Mouse (Mus musculus) heart, embryonic 12.5 days (tissue): ENCODE measurements around the gene Ankfy1. TPM values are rescaled to one million over a fixed set of nuclear protein-coding genes. Genes with fewer than 3 reads are reported as not detected.
A peak's percentile ranks its signal among the peaks of the same experiment; 100 is the strongest.
"Not testable (repeated sequence)": the region's sequence is repeated elsewhere in the genome, so short reads cannot be mapped to it uniquely, and the experiment has no call there.

Source experiments
- ATAC-seq: fragments of 200-750 bp; cut with Nextera tagmentation; 2 replicates; pipeline ENCODE4 v1.8.0; 2017; ENCODE audit warnings: moderate TSS enrichment, moderate library complexity; ENCODE audit not compliant: insufficient number of reproducible peaks, low FRiP score
- H3K27ac ChIP-seq: fragments of 300-500 bp; sonication (generic); 2 replicates; pipeline ENCODE4 v1.5.1; 2016; ENCODE audit warnings: mild to moderate bottlenecking, moderate library complexity; ENCODE audit not compliant: poor library complexity, severe bottlenecking
- H3K27me3 ChIP-seq: fragments of 300-500 bp; sonication (generic); replicated peaks from 2 replicates; pipeline ENCODE4 v1.6.1; 2016; ENCODE audit warnings: mild to moderate bottlenecking, moderate library complexity
- H3K36me3 ChIP-seq: fragments of 300-500 bp; sonication (generic); 2 replicates; pipeline ENCODE4 v1.6.1; 2016; ENCODE audit warnings: mild to moderate bottlenecking, moderate library complexity
- H3K4me1 ChIP-seq: fragments of 300-500 bp; sonication (generic); replicated peaks from 2 replicates; pipeline ENCODE4 v1.6.1; 2016; ENCODE audit warnings: mild to moderate bottlenecking
- H3K4me2 ChIP-seq: fragments of 300-500 bp; sonication (generic); 2 replicates; pipeline ENCODE4 v1.6.1; 2016; ENCODE audit warnings: mild to moderate bottlenecking, moderate library complexity
- H3K4me3 ChIP-seq: fragments of 300-500 bp; sonication (generic); 2 replicates; pipeline ENCODE4 v1.5.1; 2016; ENCODE audit warnings: mild to moderate bottlenecking
- H3K9ac ChIP-seq: fragments of 300-500 bp; sonication (generic); 2 replicates; pipeline ENCODE4 v1.6.1; 2016; ENCODE audit warnings: mild to moderate bottlenecking, moderate library complexity
- H3K9me3 ChIP-seq: fragments of 300-500 bp; sonication (generic); replicated peaks from 2 replicates; pipeline ENCODE4 v1.6.1; 2016; ENCODE audit warnings: mild to moderate bottlenecking, moderate library complexity
- WGBS: fragments of 180-500 bp; shearing (Covaris S2); methylation state at CpG from one replicate; pipeline ENCODE4 v1.1.7; 2016; 5-methylcytosine and 5-hydroxymethylcytosine counted together
- polyA plus RNA-seq: library from polyadenylated mRNA; unstranded; fragments of >200 nt; fragmentation: Nextera tagmentation; extraction: Ambion mirVana; gene quantifications from 2 replicates; pipeline ENCODE4 v1.2.1, GENCODE M21; 2016

The Ankfy1 gene
- polyA plus RNA-seq, 1 experiment from 2014 or later, result 25.8 TPM

- no peaks in the 10 kb centered on the region for H3K9me3 ChIP-seq
- H3K27me3 ChIP-seq, result no peaks in the 10 kb centered on the region
- no peak overlapping the region for H3K9ac ChIP-seq
- H3K36me3 ChIP-seq, result peaks cover 20% of the 10 kb centered on the region
- WGBS, result 76% methylated on average over 2 of the region's 2 CpGs
- H3K4me3 ChIP-seq, result no peak overlapping the region
- H3K27ac ChIP-seq, result no peak overlapping the region
- no peak overlapping the region for H3K4me2 ChIP-seq
- H3K4me1 ChIP-seq, result no peaks in the 10 kb centered on the region
- ATAC-seq, result no peak
Measured at GRCm38 (mm10) chr11:72723165-72723564, 33.4 kb downstream of the Ankfy1 start.

GRCm38 (mm10) chr11:72723871-72724270 is 34.1 kb downstream of the Ankfy1 start:
- no peak overlapping the region for H3K4me2 ChIP-seq
- no peak overlapping the region for H3K9ac ChIP-seq
- H3K4me1 ChIP-seq, result no peaks in the 10 kb centered on the region
- H3K27me3 ChIP-seq, result no peaks in the 10 kb centered on the region
- no peaks in the 10 kb centered on the region for H3K9me3 ChIP-seq
- H3K4me3 ChIP-seq, result no peak overlapping the region
- H3K36me3 ChIP-seq, result peaks cover 23% of the 10 kb centered on the region
- ATAC-seq, result no peak
- no peak overlapping the region for H3K27ac ChIP-seq

DNA sequence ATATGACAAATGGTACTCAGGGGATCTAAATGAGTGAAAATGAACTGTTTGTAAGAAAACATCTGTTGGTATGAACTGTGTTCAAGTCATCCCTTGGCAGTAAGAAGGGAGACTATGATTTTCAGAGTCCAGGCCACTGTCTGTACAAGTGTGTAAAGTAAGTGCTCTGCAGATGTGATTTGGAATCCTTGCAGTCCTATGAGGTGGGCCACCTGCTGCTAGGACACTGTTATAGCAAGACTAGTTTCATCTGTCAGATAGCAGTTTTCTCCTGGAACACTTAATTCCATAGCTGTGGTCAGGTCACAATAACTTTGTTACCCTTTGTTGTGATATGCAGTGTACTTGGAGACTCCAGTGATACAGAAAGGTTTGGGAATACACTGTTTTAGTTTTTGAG is 36.2 kb downstream of the Ankfy1 start:
- Histone ChIP-seq H3K4me3 (no peak overlapping the region), H3K27ac (no peak overlapping the region), H3K9ac (no peak overlapping the region), H3K27me3 (no peaks in the 10 kb centered on the region), H3K4me1 (no peaks in the 10 kb centered on the region), H3K9me3 (no peaks in the 10 kb centered on the region), H3K36me3 (peaks cover 43% of the 10 kb centered on the region), H3K4me2 (no peak overlapping the region)
- ATAC-seq, result no peak

- H3K9ac ChIP-seq, result no peak overlapping the region
- H3K9me3 ChIP-seq, result no peaks in the 10 kb centered on the region
- ATAC-seq, result no peak
- 80% methylated on average over 3 of the region's 3 CpGs for WGBS
- H3K4me3 ChIP-seq, result no peak overlapping the region
- H3K27ac ChIP-seq, result no peak overlapping the region
- peaks cover 60% of the 10 kb centered on the region for H3K36me3 ChIP-seq
- no peak overlapping the region for H3K4me2 ChIP-seq
- peaks cover 19% of the 10 kb centered on the region for H3K4me1 ChIP-seq
- no peaks in the 10 kb centered on the region for H3K27me3 ChIP-seq
Measured at GRCm38 (mm10) chr11:72733736-72734135, 43.9 kb downstream of the Ankfy1 start.

DNA sequence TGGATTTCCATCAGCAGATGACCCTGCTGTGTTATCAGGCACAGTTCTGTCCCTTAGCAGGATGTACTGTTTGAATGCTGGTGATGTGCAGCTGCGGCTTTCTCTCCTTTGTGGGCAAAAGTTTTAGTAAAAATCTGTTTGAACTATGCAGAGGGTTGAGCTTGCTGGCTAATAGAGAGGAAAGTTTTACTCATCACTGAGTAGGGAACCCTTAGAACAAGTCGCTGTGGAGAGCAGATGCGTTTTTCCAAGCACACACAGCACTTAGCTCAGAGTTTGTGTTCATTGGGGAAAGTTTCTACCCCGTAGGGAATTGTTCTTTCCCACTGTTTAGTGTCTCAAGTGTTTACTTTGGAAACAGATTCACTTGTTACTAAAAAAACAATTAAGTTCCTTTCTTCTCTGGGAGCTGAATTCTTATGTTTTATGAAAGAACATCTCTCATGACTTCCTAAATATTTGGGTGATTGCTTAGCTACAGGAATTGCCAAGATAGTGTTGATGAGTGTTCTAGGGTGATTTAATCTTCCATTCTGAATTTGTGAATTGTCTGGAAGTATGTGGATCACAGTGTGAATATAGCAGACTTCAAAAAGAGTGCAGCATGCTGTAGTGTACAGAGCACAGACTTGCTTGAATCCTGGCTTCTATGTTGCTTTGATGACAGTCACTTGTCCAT is 45.2 kb downstream of the Ankfy1 start:
- Histone ChIP-seq H3K4me1 (peaks cover 19% of the 10 kb centered on the region), H3K27me3 (no peaks in the 10 kb centered on the region), H3K9me3 (no peaks in the 10 kb centered on the region), H3K27ac (peak overlapping the region; percentile 77), H3K9ac (no peak overlapping the region), H3K36me3 (peaks cover 59% of the 10 kb centered on the region), H3K4me2 (no peak overlapping the region), H3K4me3 (no peak overlapping the region)
- peak; percentile 53; the same call in 1 of the 2 replicates for ATAC-seq
- 63% methylated on average over 4 of the region's 4 CpGs for WGBS

GRCm38 (mm10) chr11:72735519-72735860 is 45.7 kb downstream of the Ankfy1 start:
- WGBS, result 79% methylated on average over 2 of the region's 2 CpGs
- no peak for ATAC-seq

DNA sequence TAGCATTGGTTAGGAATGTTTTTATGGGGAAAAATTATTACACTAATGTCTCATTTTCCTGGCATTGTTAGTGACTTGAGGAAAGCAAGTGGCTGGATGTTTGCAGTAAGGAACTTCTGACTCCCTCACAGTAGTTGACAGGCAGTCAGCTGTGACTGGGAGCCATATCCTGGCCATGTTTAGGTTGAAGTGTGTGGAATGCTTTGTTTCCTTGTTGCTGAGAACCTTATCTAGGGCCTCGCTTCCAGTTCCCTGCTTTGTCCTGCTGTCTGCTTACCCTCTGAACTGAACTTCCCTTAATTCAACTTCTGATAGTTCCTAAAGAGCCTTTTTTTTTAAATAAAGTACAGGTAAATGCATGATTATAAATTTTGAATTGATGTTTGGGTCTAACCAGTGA is 46.5 kb downstream of the Ankfy1 start:
- H3K36me3 ChIP-seq, result peaks cover 56% of the 10 kb centered on the region
- peak overlapping the region; percentile 83 for H3K27ac ChIP-seq

More at GRCm38 (mm10) chr11:72735519-72735860, 45.7 kb downstream of the Ankfy1 start:
- H3K9ac ChIP-seq, result no peak overlapping the region
- no peaks in the 10 kb centered on the region for H3K9me3 ChIP-seq
- no peak overlapping the region for H3K4me2 ChIP-seq
- peak overlapping the region; percentile 77 for H3K27ac ChIP-seq
- peaks cover 59% of the 10 kb centered on the region for H3K36me3 ChIP-seq
- peaks cover 23% of the 10 kb centered on the region for H3K4me1 ChIP-seq
- no peak overlapping the region for H3K4me3 ChIP-seq
- H3K27me3 ChIP-seq, result no peaks in the 10 kb centered on the region

DNA sequence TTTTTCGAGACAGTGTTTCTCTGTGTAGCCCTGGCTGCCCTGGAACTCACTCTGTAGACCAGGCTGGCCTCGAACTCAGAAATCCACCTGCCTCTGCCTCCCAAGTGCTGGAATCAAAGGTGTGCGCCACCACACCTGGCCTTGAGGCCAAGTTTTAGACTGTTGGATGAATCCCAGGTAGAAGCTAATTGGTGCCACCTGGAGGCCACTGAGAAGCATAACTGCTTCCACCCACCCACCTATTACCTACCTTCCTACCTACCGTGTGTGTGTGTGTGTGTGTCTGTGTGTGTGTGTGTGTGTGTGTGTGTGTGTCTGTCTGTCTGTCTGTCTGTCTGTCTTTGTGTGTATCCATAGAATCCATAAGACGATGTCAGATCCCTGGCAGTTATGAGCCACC is 47.7 kb downstream of the Ankfy1 start:
- Histone ChIP-seq H3K36me3 (peaks cover 50% of the 10 kb centered on the region), H3K4me1 (peaks cover 24% of the 10 kb centered on the region), H3K27ac (peak overlapping the region; percentile 83; the same call in 1 of the 2 replicates)
- not testable (repeated sequence) for H3K9ac ChIP-seq, H3K9me3 ChIP-seq, H3K4me2 ChIP-seq, H3K4me3 ChIP-seq, H3K27me3 ChIP-seq, ATAC-seq
- WGBS, result 94% methylated on average over 5 of the region's 5 CpGs

More for the DNA sequence above, 46.5 kb downstream of the Ankfy1 start:
- H3K4me2 ChIP-seq, result no peak overlapping the region
- H3K9me3 ChIP-seq, result no peaks in the 10 kb centered on the region
- H3K9ac ChIP-seq, result no peak overlapping the region
- ATAC-seq, result peak; percentile 81; the same call in 1 of the 2 replicates
- no peak overlapping the region for H3K4me3 ChIP-seq
- peaks cover 24% of the 10 kb centered on the region for H3K4me1 ChIP-seq
- no peaks in the 10 kb centered on the region for H3K27me3 ChIP-seq
- WGBS, result 9% methylated on average over 1 of the region's 1 CpGs

DNA sequence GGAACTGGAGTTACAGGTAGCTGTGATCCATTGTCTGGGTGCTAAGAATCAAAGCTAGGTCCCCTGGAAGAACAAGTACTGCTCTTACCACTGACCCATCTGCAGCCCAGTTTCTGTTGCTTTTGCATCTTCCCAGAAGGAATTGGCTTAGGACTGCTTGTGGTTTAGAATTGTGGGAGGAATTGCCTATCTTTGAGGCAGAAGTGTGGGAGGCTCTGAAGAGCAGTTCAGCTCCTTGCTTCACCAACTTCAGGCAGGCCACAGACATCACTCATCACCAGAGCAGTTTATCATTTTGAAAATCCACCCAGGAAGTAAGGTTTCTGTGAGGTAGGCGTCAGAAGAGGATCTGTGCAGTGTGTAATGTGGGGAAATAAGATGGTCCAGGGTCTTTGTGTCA is 49.2 kb downstream of the Ankfy1 start:
- Histone ChIP-seq H3K4me2 (no peak overlapping the region), H3K9me3 (no peaks in the 10 kb centered on the region), H3K4me1 (peaks cover 24% of the 10 kb centered on the region), H3K27ac (no peak overlapping the region), H3K27me3 (no peaks in the 10 kb centered on the region), H3K36me3 (peaks cover 48% of the 10 kb centered on the region), H3K4me3 (no peak overlapping the region), H3K9ac (no peak overlapping the region)
- 58% methylated on average over 1 of the region's 1 CpGs for WGBS
- ATAC-seq, result no peak

DNA sequence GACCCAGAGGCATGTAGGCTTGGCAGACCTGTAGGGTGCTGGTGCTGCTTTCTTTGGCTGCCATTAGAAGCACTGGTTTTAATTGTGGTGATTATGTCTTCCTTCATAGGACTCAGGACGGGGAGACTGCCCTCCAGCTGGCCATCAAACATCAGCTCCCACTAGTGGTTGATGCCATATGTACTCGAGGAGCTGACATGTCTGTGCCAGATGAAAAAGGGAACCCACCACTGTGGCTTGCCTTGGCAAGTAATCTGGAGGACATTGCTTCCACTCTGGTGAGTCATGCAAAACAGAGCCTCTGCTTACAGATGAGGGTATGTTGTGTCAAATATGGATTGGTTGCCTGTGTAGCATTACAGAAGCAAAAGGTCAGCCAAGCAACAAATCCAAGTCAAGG is 62.1 kb downstream of the Ankfy1 start:
- WGBS, result 51% methylated on average over 2 of the region's 2 CpGs
- no peaks in the 10 kb centered on the region for H3K27me3 ChIP-seq
- H3K4me1 ChIP-seq, result no peaks in the 10 kb centered on the region
- H3K27ac ChIP-seq, result no peak overlapping the region
- no peak for ATAC-seq
- no peak overlapping the region for H3K4me2 ChIP-seq
- H3K9ac ChIP-seq, result no peak overlapping the region
- H3K36me3 ChIP-seq, result peaks cover 90% of the 10 kb centered on the region
- H3K9me3 ChIP-seq, result no peaks in the 10 kb centered on the region
- H3K4me3 ChIP-seq, result no peak overlapping the region

DNA sequence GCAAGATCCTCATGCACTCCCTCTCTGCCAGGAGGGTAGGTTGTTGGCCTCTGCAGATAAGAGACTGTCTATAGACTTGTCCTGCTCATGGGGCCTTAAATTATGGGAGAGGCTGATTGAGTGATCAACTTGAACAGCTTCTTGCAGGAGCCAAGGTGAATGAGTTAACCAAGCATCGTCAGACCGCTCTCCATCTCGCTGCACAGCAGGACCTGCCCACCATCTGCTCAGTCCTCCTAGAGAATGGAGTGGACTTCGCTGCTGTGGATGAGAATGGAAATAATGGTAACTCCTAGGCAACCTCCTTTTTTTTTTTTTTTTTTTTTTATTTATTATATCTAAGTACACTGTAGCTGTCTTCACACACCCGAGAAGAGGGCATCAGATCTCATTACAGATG is 68.5 kb downstream of the Ankfy1 start:
- Histone ChIP-seq H3K9ac (no peak overlapping the region), H3K9me3 (no peaks in the 10 kb centered on the region), H3K36me3 (peaks cover 96% of the 10 kb centered on the region), H3K4me3 (no peak overlapping the region), H3K4me1 (no peaks in the 10 kb centered on the region), H3K27ac (no peak overlapping the region), H3K27me3 (no peaks in the 10 kb centered on the region), H3K4me2 (no peak overlapping the region)
- ATAC-seq, result no peak
- 90% methylated on average over 5 of the region's 5 CpGs for WGBS

- Histone ChIP-seq H3K4me3 (no peak overlapping the region), H3K9ac (no peak overlapping the region), H3K27ac (no peak overlapping the region), H3K4me1 (no peaks in the 10 kb centered on the region), H3K27me3 (no peaks in the 10 kb centered on the region), H3K9me3 (no peaks in the 10 kb centered on the region), H3K36me3 (peaks cover 95% of the 10 kb centered on the region), H3K4me2 (no peak overlapping the region)
- WGBS, result 81% methylated on average over 6 of the region's 6 CpGs
- ATAC-seq, result no peak
Measured at GRCm38 (mm10) chr11:72759581-72759980, 69.8 kb downstream of the Ankfy1 start.
